Mouse (Mus musculus): Measurements from ENCODE around the gene Ttll4.

- TF ChIP-seq CTCF (IDR thresholded peaks at IDR 0.05; ENCODE audit: low read depth) (no peak), EP300 (optimal IDR thresholded peaks at IDR 0.05) (no peak)
These were observed 76.0 kb downstream of the Ttll4 start for GRCm38 (mm10) chr1:74737500-74737899.

Data from stomach, postnatal 0 days (tissue).